Mouse (Mus musculus): Measurements from ENCODE around the gene Mmp14. TPM values are rescaled to one million over a fixed set of nuclear protein-coding genes. Genes with fewer than 3 reads are reported as not detected.

Gene Mmp14
- total and polyA plus RNA-seq, 3 experiments, result 28.6 to 108 (median 60.4) TPM

DNA sequence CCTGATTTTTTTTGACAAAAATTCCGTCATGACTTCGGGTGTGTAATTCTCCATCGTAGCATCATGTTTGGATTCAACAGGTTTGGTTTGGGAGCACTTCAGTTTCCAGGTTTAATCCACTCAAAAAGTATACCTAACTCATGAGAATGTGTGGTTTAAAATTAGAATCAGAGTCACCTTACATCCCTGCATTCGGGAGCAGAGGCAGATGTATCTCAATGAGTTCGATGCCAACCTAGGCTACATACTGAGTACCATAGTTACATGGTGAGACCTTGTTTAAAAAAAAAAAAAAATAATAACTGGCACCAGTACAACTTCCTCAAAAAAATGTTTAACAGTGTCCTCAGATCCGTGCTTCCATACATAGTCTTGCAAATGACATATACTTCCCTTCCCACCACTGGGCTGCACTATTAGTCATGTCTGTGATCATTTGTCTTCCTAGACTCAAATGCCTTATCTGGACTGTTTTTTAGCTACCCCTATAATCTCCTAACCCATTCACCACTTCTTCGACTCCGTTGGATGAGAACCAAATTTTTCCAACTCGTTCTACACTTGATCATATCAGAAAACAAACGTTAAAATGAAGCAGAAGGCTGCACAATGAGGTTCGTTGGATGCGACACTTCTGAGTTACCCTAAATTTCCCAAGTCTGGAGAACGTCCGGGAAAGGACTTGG is 5.3 kb upstream of the Mmp14 start:
- H3K27me3 ChIP-seq (ENCODE audit: insufficient read depth, low read length), result no peaks in the 10 kb centered on the region
- DNase-seq (ENCODE audit: low spot score) (no peak), ATAC-seq (ENCODE audit: extremely low read depth, insufficient number of reproducible peaks, low FRiP score, poor library complexity, severe bottlenecking) (0 out of 2 replicates have a peak, but pooled peaks have one; percentile 22)
- H3K4me3 ChIP-seq (ENCODE audit: low read depth, low read length), result peak overlapping the region; percentile 95
- no peaks in the 10 kb centered on the region for H3K9me3 ChIP-seq (replicated peaks)
- H3K4me1 ChIP-seq (ENCODE audit: insufficient read depth, low read depth, low read length), result peaks cover 73% of the 10 kb centered on the region
- TF ChIP-seq GATA1 (IDR thresholded peaks at IDR 0.05; ENCODE audit: borderline replicate concordance, low read length) (no peak), POLR2AphosphoS5 (IDR thresholded peaks at IDR 0.05; ENCODE audit: insufficient replicate concordance, low read depth, low read length) (no peak), GATA2 (IDR thresholded peaks at IDR 0.05; ENCODE audit: borderline replicate concordance, low read depth, low read length) (no peak), TAL1 (conservative IDR thresholded peaks at IDR 0.05; ENCODE audit: low read depth, low read length) (no peak), CTCF (IDR thresholded peaks at IDR 0.05; ENCODE audit: low read depth, low read length) (no peak)
- H3K36me3 ChIP-seq (replicated peaks), result peaks cover 35% of the 10 kb centered on the region

DNA sequence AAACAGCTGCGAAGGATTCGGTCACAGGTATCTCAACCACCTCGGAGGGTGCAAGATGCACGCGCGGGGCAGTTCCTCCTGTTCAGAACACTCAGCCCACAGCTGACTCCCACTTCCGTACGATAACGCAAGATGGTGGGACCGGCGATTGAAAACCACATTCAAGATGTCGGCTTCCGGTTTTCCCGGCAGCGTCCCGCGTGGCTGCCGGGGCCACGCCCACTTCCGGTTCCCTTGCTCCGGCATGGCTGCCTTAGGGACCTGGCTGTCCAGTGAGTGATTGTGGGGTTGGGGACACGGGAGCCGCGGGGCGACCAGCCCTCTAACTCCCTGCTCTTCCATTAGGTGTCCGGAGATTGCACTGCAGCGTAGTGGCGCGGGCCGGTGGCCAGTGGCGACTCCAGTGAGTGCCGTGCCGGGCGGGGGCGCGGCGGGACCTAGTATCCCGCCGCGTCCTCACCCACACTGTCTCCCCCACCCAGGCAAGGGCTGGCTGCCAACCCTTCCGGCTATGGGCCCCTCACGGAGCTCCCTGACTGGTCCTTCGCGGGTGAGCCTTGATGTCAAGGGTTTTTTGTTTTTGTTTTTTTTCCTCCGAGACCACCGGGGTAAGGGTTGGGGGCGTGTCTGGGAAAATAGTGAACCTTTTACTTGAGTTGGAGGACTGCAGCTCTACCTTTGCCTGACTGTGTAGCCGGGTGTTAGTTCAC is 4.6 kb upstream of the Mmp14 start, which contains the start of gene Mrpl52:
Mrpl52 (plus strand) TSS at position 221 of the 710 bp plus-strand sequence.
- DNase-seq (ENCODE audit: low spot score), result peak; percentile 85
- Histone ChIP-seq H3K9me3 (replicated peaks) (no peaks in the 10 kb centered on the region), H3K27me3 (ENCODE audit: insufficient read depth, low read length) (no peaks in the 10 kb centered on the region), H3K4me3 (ENCODE audit: low read depth, low read length) (peak within 1 kb of the TSS; percentile 95), H3K4me1 (ENCODE audit: insufficient read depth, low read depth, low read length) (peaks cover 70% of the 10 kb centered on the region), H3K36me3 (replicated peaks) (peaks cover 32% of the 10 kb centered on the region)
- ATAC-seq (ENCODE audit: extremely low read depth, insufficient number of reproducible peaks, low FRiP score, poor library complexity, severe bottlenecking), result peak; percentile 66
- TF ChIP-seq GATA2 (IDR thresholded peaks at IDR 0.05; ENCODE audit: borderline replicate concordance, low read depth, low read length) (no peak), GATA1 (IDR thresholded peaks at IDR 0.05; ENCODE audit: borderline replicate concordance, low read length) (no peak), POLR2AphosphoS5 (IDR thresholded peaks at IDR 0.05; ENCODE audit: insufficient replicate concordance, low read depth, low read length) (no peak), CTCF (IDR thresholded peaks at IDR 0.05; ENCODE audit: low read depth, low read length) (no peak), TAL1 (conservative IDR thresholded peaks at IDR 0.05; ENCODE audit: low read depth, low read length) (no peak; the same call in 1 of the 2 replicates)

DNA sequence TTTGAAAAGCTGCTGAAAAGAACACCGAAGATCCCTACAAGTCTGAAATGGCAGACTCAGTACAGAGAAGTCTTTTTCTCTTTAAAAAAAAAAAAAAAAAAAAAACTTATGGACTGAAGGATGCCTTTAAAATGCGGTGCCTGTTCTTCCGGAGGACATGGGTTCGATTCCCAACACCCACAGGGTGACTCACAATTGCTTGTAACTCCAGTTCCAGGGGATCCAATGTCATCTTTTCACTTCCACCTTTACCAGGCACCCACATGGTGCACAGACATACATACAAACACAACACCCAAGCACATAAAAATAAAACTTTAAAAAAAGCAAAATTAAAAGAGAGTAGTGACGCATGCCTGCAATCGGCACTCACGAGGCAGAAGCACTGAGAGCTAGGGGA is 3.7 kb upstream of the Mmp14 start:
- TF ChIP-seq GATA2 (IDR thresholded peaks at IDR 0.05; ENCODE audit: borderline replicate concordance, low read depth, low read length) (no peak), GATA1 (IDR thresholded peaks at IDR 0.05; ENCODE audit: borderline replicate concordance, low read length) (no peak)
- Histone ChIP-seq H3K4me1 (ENCODE audit: insufficient read depth, low read depth, low read length) (peaks cover 73% of the 10 kb centered on the region), H3K9me3 (replicated peaks) (no peaks in the 10 kb centered on the region), H3K27me3 (ENCODE audit: insufficient read depth, low read length) (no peaks in the 10 kb centered on the region), H3K36me3 (replicated peaks) (peaks cover 30% of the 10 kb centered on the region), H3K4me3 (ENCODE audit: low read depth, low read length) (peak overlapping the region; percentile 95)
- DNase-seq (ENCODE audit: low spot score), result no peak
- ATAC-seq (ENCODE audit: extremely low read depth, insufficient number of reproducible peaks, low FRiP score, poor library complexity, severe bottlenecking), result no peak

DNA sequence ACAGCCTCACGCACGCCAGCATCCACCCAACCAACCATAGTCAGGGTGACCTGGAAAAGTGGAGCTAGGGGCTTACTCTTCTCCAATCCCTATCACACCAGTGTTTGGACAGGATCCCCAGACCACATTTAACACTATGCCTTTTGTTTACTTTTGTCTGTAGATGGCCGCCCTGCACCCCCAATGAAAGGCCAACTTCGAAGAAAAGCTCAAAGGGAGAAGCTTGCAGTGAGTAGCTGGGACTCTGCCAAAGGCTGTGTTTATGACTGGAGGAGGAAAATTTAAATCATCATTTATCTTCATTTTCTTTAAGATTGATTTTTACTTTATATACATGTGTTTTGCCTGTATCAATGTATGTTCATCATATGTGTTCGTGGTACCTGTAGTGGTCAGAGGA is 3.0 kb upstream of the Mmp14 start:
- TF ChIP-seq GATA2 (IDR thresholded peaks at IDR 0.05; ENCODE audit: borderline replicate concordance, low read depth, low read length), result no peak
- no peak for TF ChIP-seq GATA1 (IDR thresholded peaks at IDR 0.05; ENCODE audit: borderline replicate concordance, low read length)
- no peak for TF ChIP-seq POLR2AphosphoS5 (IDR thresholded peaks at IDR 0.05; ENCODE audit: insufficient replicate concordance, low read depth, low read length)
- TF ChIP-seq TAL1 (conservative IDR thresholded peaks at IDR 0.05; ENCODE audit: low read depth, low read length), result no peak
- TF ChIP-seq CTCF (IDR thresholded peaks at IDR 0.05; ENCODE audit: low read depth, low read length), result no peak
- Histone ChIP-seq H3K9me3 (replicated peaks) (no peaks in the 10 kb centered on the region), H3K36me3 (replicated peaks) (peaks cover 37% of the 10 kb centered on the region), H3K27me3 (ENCODE audit: insufficient read depth, low read length) (no peaks in the 10 kb centered on the region), H3K4me3 (ENCODE audit: low read depth, low read length) (peak overlapping the region; percentile 20; the same call in 1 of the 2 replicates), H3K4me1 (ENCODE audit: insufficient read depth, low read depth, low read length) (peaks cover 76% of the 10 kb centered on the region)
- ATAC-seq (ENCODE audit: extremely low read depth, insufficient number of reproducible peaks, low FRiP score, poor library complexity, severe bottlenecking) (no peak), DNase-seq (ENCODE audit: low spot score) (no peak)

GRCm38 (mm10) chr14:54429332-54430093 is 1.9 kb upstream of the Mmp14 start:
- Histone ChIP-seq H3K4me3 (ENCODE audit: low read depth, low read length) (peak overlapping the region; percentile 83; the same call in 1 of the 2 replicates), H3K4me1 (ENCODE audit: insufficient read depth, low read depth, low read length) (peaks cover 78% of the 10 kb centered on the region), H3K36me3 (replicated peaks) (peaks cover 48% of the 10 kb centered on the region), H3K9me3 (replicated peaks) (no peaks in the 10 kb centered on the region), H3K27me3 (ENCODE audit: insufficient read depth, low read length) (no peaks in the 10 kb centered on the region)
- no peak for TF ChIP-seq POLR2AphosphoS5 (IDR thresholded peaks at IDR 0.05; ENCODE audit: insufficient replicate concordance, low read depth, low read length)
- TF ChIP-seq TAL1 (conservative IDR thresholded peaks at IDR 0.05; ENCODE audit: low read depth, low read length), result no peak
- no peak for TF ChIP-seq GATA1 (IDR thresholded peaks at IDR 0.05; ENCODE audit: borderline replicate concordance, low read length)
- TF ChIP-seq GATA2 (IDR thresholded peaks at IDR 0.05; ENCODE audit: borderline replicate concordance, low read depth, low read length), result no peak
- no peak for TF ChIP-seq CTCF (IDR thresholded peaks at IDR 0.05; ENCODE audit: low read depth, low read length)
- no peak for ATAC-seq (ENCODE audit: extremely low read depth, insufficient number of reproducible peaks, low FRiP score, poor library complexity, severe bottlenecking)
- no peak for DNase-seq (ENCODE audit: low spot score)
